Comparison of ENCODE assay signal across 8 mouse cellular contexts in the genomic region with DNA sequence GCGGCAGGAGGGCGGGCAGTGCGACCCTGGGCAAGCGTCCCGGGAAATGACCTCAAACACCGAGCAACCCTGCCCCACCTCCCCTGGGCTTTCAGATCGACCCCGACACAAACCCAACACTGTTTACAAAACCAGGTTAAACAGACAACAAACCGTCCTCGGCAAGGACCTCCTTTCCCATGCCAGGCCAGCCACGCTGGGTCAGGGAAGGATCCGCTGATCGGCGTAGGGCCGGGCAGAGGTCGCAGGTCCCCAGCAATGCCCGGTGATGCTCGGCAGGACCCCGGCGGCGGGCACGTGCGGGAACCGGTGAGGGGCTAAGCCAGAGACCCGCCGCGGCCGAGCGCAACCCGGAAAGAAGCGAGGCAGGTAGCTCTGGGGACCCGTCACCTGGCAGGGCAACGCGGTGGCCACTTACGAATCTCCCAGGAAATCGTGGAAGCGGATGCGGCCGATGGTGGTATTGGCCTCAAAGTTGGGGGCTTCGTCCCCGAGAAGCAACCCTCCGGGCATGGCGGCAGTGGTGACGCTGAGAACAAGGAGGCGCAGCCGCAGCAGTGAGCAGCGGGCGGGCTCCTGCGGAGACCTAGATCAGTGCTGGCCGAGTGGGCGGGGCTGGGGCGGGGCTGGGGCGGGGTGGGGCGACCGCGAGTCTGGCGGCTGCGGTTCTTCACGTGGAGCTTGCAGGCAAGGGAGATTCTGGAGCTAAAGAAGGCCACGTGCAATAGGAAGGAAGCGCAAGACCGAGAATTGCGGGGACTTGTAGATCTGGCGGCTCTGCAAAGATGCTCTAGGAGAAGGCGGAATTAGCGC. TPM values are rescaled to one million over a fixed set of nuclear protein-coding genes. Genes with fewer than 3 reads are reported as not detected.
DNase-seq lines count a peak whose midpoint lies in the region; ATAC-seq and TF ChIP-seq lines count a peak whose summit lies in the region.

Prdx6 (minus strand) TSS at position 616 of the 813 bp plus-strand sequence.

- TF ChIP-seq POLR2A in myocyte (IDR thresholded peaks at IDR 0.05; ENCODE audit: insufficient read length, low read depth): peak; percentile 95

- peak within 1 kb of the TSS; percentile 85 for H3K4me2 ChIP-seq in heart, embryonic 11.5 days
- H3K4me2 ChIP-seq in kidney, embryonic 16.5 days (replicated peaks; ENCODE audit: low read depth, low read length): peak within 1 kb of the TSS; percentile 76
- peak within 1 kb of the TSS; percentile 86 for H3K4me2 ChIP-seq in liver, embryonic 11.5 days
- H3K4me2 ChIP-seq in myocyte (ENCODE audit: low read depth): peak within 1 kb of the TSS; percentile 99

- no peaks in the 10 kb centered on the region for H3K27me3 ChIP-seq in erythroblast, embryonic 14.5 days (ENCODE audit: control insufficient read depth)
- no peaks in the 10 kb centered on the region for H3K27me3 ChIP-seq in heart, embryonic 11.5 days (ENCODE audit: control insufficient read depth, insufficient read depth, low read length)
- no peaks in the 10 kb centered on the region for H3K27me3 ChIP-seq in kidney, embryonic 16.5 days (ENCODE audit: insufficient read depth, low read length)
- no peaks in the 10 kb centered on the region for H3K27me3 ChIP-seq in liver, embryonic 11.5 days (replicated peaks; ENCODE audit: control insufficient read depth, insufficient read depth, low read length)
- H3K27me3 ChIP-seq in myocyte (ENCODE audit: control insufficient read depth, insufficient read depth, insufficient read length): no peaks in the 10 kb centered on the region

- H3K9me3 ChIP-seq in erythroblast, embryonic 14.5 days (ENCODE audit: control insufficient read depth, low read length): no peaks in the 10 kb centered on the region
- H3K9me3 ChIP-seq in heart, embryonic 11.5 days (replicated peaks; ENCODE audit: control insufficient read depth, low read length): no peaks in the 10 kb centered on the region
- H3K9me3 ChIP-seq in kidney, embryonic 16.5 days (ENCODE audit: low read length): no peaks in the 10 kb centered on the region
- no peaks in the 10 kb centered on the region for H3K9me3 ChIP-seq in liver, embryonic 11.5 days (ENCODE audit: control insufficient read depth, low read length)

- peaks cover 90% of the 10 kb centered on the region for H3K4me1 ChIP-seq in erythroblast, embryonic 14.5 days (ENCODE audit: control insufficient read depth)
- H3K4me1 ChIP-seq in heart, embryonic 11.5 days (ENCODE audit: control insufficient read depth, insufficient read depth, low read length): peaks cover 17% of the 10 kb centered on the region
- H3K4me1 ChIP-seq in kidney, embryonic 16.5 days (ENCODE audit: insufficient read depth, low read length): peaks cover 20% of the 10 kb centered on the region
- H3K4me1 ChIP-seq in liver, embryonic 11.5 days (replicated peaks; ENCODE audit: control insufficient read depth, insufficient read depth, low read length): peaks cover 47% of the 10 kb centered on the region

- DNase-seq in CD4-positive helper T cell, adult 2 months (ENCODE audit: low read depth, low spot score): peak; percentile 91
- DNase-seq in brain, embryonic 18.5 days (ENCODE audit: low read depth, low spot score): peak; percentile 47
- DNase-seq in liver, embryonic 11.5 days (ENCODE audit: low spot score): peak; percentile 93
- DNase-seq in spleen, postnatal 4 days (ENCODE audit: low spot score in 2 of 2): peak; percentile 81 to 90

- under 1% methylated on average over 66 of the region's 66 CpGs for WGBS in heart, embryonic 11.5 days (ENCODE audit: insufficient replicate concordance)
- whole genome bisulfite sequencing in kidney, embryonic 16.5 days: under 1% methylated on average over 64 of the region's 66 CpGs
- WGBS in liver, embryonic 11.5 days: under 1% methylated on average over 66 of the region's 66 CpGs

- H3K79me2 ChIP-seq in myocyte (ENCODE audit: control insufficient read depth, insufficient read depth): peaks cover 50% of the 10 kb centered on the region

- H3K4me3 ChIP-seq in erythroblast, embryonic 14.5 days (replicated peaks): peak within 1 kb of the TSS; percentile 96
- H3K4me3 ChIP-seq in heart, embryonic 11.5 days (ENCODE audit: low read depth, low read length): peak within 1 kb of the TSS; percentile 97
- peak within 1 kb of the TSS; percentile 87 for H3K4me3 ChIP-seq in kidney, embryonic 16.5 days (ENCODE audit: low read length)
- peak within 1 kb of the TSS; percentile 90 for H3K4me3 ChIP-seq in liver, embryonic 11.5 days (ENCODE audit: low read depth, low read length)
- peak within 1 kb of the TSS; percentile 98 for H3K4me3 ChIP-seq in myocyte

- H3K36me3 ChIP-seq in erythroblast, embryonic 14.5 days (ENCODE audit: control insufficient read depth): peaks cover 24% of the 10 kb centered on the region
- 0 out of 2 replicates have a peak, but pooled peaks cover 4% of the 10 kb centered on the region for H3K36me3 ChIP-seq in heart, embryonic 11.5 days (ENCODE audit: control insufficient read depth, insufficient read depth, low read length)
- 0 out of 2 replicates have a peak, but pooled peaks cover 3% of the 10 kb centered on the region for H3K36me3 ChIP-seq in kidney, embryonic 16.5 days (ENCODE audit: insufficient read depth, low read length)
- H3K36me3 ChIP-seq in liver, embryonic 11.5 days (ENCODE audit: control insufficient read depth, insufficient read depth, low read length): peaks cover 8% of the 10 kb centered on the region
- peaks cover 12% of the 10 kb centered on the region for H3K36me3 ChIP-seq in myocyte (ENCODE audit: control insufficient read depth, insufficient read depth)

- peak within 1 kb of the TSS; percentile 87 for H3K27ac ChIP-seq in heart, embryonic 11.5 days (ENCODE audit: low read depth, low read length)
- peak within 1 kb of the TSS; percentile 67 for H3K27ac ChIP-seq in kidney, embryonic 16.5 days (ENCODE audit: low read length)
- H3K27ac ChIP-seq in liver, embryonic 11.5 days (ENCODE audit: low read depth, low read length): peak within 1 kb of the TSS; percentile 87

- peak; percentile 91 for ATAC-seq in heart, embryonic 11.5 days (replicated peaks; ENCODE audit: insufficient number of reproducible peaks, low FRiP score, low TSS enrichment)
- ATAC-seq in kidney, embryonic 16.5 days (ENCODE audit: low FRiP score, low TSS enrichment): peak; percentile 97
- peak; percentile 82 for ATAC-seq in liver, embryonic 11.5 days (replicated peaks; ENCODE audit: low FRiP score)

- peak within 1 kb of the TSS; percentile 97 for H3K9ac ChIP-seq in heart, embryonic 11.5 days (ENCODE audit: low read depth, low read length)
- H3K9ac ChIP-seq in kidney, embryonic 16.5 days (replicated peaks; ENCODE audit: low read length): peak within 1 kb of the TSS; percentile 91
- H3K9ac ChIP-seq in liver, embryonic 11.5 days (ENCODE audit: low read depth, low read length): peak within 1 kb of the TSS; percentile 99

- peak within 1 kb of the TSS; percentile 36 for H3ac ChIP-seq in myocyte (ENCODE audit: control insufficient read depth, insufficient read length)

TF ChIP-seq in myocyte, 11 proteins besides CTCF, POLR2A, EP300 and RAD21:
- no peak for TF ChIP-seq E2F4 (IDR thresholded peaks at IDR 0.05; ENCODE audit: insufficient read depth)
- TF ChIP-seq MYOG (IDR thresholded peaks at IDR 0.05; ENCODE audit: control insufficient read depth in 1 of 3, insufficient read depth in 1 of 3, insufficient read length in 2 of 3, low read depth in 2 of 3): no peak
- peak; percentile 31 for TF ChIP-seq MAX (IDR thresholded peaks at IDR 0.05; ENCODE audit: low read depth)
- no peak for TF ChIP-seq TCF12 (IDR thresholded peaks at IDR 0.05; ENCODE audit: insufficient read depth, poor library complexity, severe bottlenecking)
- TF ChIP-seq REST (IDR thresholded peaks at IDR 0.05; ENCODE audit: insufficient read depth, insufficient read length): no peak
- TF ChIP-seq CEBPB (IDR thresholded peaks at IDR 0.05; ENCODE audit: insufficient read depth, poor library complexity, severe bottlenecking): no peak
- no peak for TF ChIP-seq TCF3 (IDR thresholded peaks at IDR 0.05; ENCODE audit: insufficient read length, low read depth)
- peak; percentile 93 for TF ChIP-seq POLR2AphosphoS2 (IDR thresholded peaks at IDR 0.05; ENCODE audit: insufficient read length, low read depth)
- TF ChIP-seq MYOD1 (IDR thresholded peaks at IDR 0.05; ENCODE audit: control insufficient read depth in 1 of 3, insufficient read length in 2 of 3, low read depth in 2 of 3): no peak
- TF ChIP-seq USF1 (IDR thresholded peaks at IDR 0.05; ENCODE audit: low read depth): no peak
- no peak for TF ChIP-seq SRF (IDR thresholded peaks at IDR 0.05; ENCODE audit: control insufficient read depth, insufficient read length, low read depth)

RNA-seq across cellular contexts. Expression of gene Prdx6, which starts in this region (rescaled TPM):
- 1.5 and 1.8 TPM in 2 replicates for polyA plus RNA-seq in erythroblast, embryonic 14.5 days (2012)
- 446 and 456 TPM in 2 replicates for polyA plus RNA-seq in heart, embryonic 11.5 days (2014; fragmentation: Nextera tagmentation; extraction: Ambion mirVana)
- 485 and 505 TPM in 2 replicates for polyA plus RNA-seq in kidney, embryonic 16.5 days (2015; fragmentation: Nextera tagmentation; extraction: Ambion mirVana)
- polyA plus RNA-seq in liver, embryonic 11.5 days (2014; fragmentation: Nextera tagmentation; extraction: Ambion mirVana): 744 and 826 TPM in 2 replicates
- 203 TPM for polyA plus RNA-seq in myocyte (2012; fragmentation: generic; extraction: Trizol)

Comparison
In these comparisons a context has a peak if more than half of its experiments do, and no peak if none do; other contexts are left out.
1. Peak in every context shown above with its lines: DNase-seq, ATAC-seq, H3K4me3 ChIP-seq and H3K27ac ChIP-seq.
2. RNA of gene Prdx6 (polyA plus RNA-seq): 744 to 826 TPM in liver, embryonic 11.5 days, 485 to 505 TPM in kidney, embryonic 16.5 days, 446 to 456 TPM in heart, embryonic 11.5 days and 203 TPM in myocyte (single experiment); 1.5 to 1.8 TPM in erythroblast, embryonic 14.5 days; every median in the first group is over 10 times any median in the second.